Mouse (Mus musculus): ENCODE measurements at regions not wholly inside any gene's neighbourhood (a gene's known extent, or its start where the extent isn't known, plus 50 kb on each side); places are given as distances from the start of the nearest gene placed in this dataset.
A peak's percentile ranks its signal among the peaks of the same experiment; 100 is the strongest.

GRCm38 (mm10) chr5:133189798-133190571 is 646.8 kb upstream of the Auts2 start:
- no peak overlapping the region for H3K4me3 ChIP-seq (replicated peaks; ENCODE audit: low read length)
- no peaks in the 10 kb centered on the region for H3K36me3 ChIP-seq (ENCODE audit: control insufficient read depth, insufficient read depth, low read length)
- no peak for TF ChIP-seq POLR2A (IDR thresholded peaks at IDR 0.05; ENCODE audit: borderline replicate concordance, extremely low read depth, insufficient read depth, insufficient read length)
- no peak overlapping the region for H3K4me2 ChIP-seq (replicated peaks; ENCODE audit: low read depth, low read length, severe bottlenecking)
- peaks cover 8% of the 10 kb centered on the region for H3K4me1 ChIP-seq (ENCODE audit: control insufficient read depth, insufficient read depth, low read length)
- H3K27ac ChIP-seq (replicated peaks; ENCODE audit: low read depth, low read length): no peak overlapping the region
- DNase-seq (ENCODE audit: low spot score): peak; percentile 62
- WGBS: 25% methylated on average over 8 of the region's 8 CpGs
- H3K9me3 ChIP-seq (ENCODE audit: control insufficient read depth, low read length): no peaks in the 10 kb centered on the region
- peaks cover 38% of the 10 kb centered on the region for H3K27me3 ChIP-seq (ENCODE audit: control insufficient read depth, insufficient read depth, low read length)
- no peak overlapping the region for H3K9ac ChIP-seq (ENCODE audit: low read depth, low read length, severe bottlenecking)
- ATAC-seq (ENCODE audit: low FRiP score, low read depth): peak; percentile 82

- Histone ChIP-seq H3K4me1 (ENCODE audit: control insufficient read depth, insufficient read depth, low read length) (peaks cover 11% of the 10 kb centered on the region), H3K36me3 (ENCODE audit: control insufficient read depth, insufficient read depth, low read length) (no peaks in the 10 kb centered on the region), H3K4me3 (replicated peaks; ENCODE audit: low read length) (no peak overlapping the region), H3K9me3 (ENCODE audit: control insufficient read depth, low read length) (no peaks in the 10 kb centered on the region), H3K9ac (ENCODE audit: low read depth, low read length, severe bottlenecking) (no peak overlapping the region), H3K27me3 (ENCODE audit: control insufficient read depth, insufficient read depth, low read length) (no peaks in the 10 kb centered on the region), H3K27ac (replicated peaks; ENCODE audit: low read depth, low read length) (no peak overlapping the region), H3K4me2 (replicated peaks; ENCODE audit: low read depth, low read length, severe bottlenecking) (no peak overlapping the region)
- WGBS: 82% methylated on average over 6 of the region's 6 CpGs
- no peak for ATAC-seq (ENCODE audit: low FRiP score, low read depth)
- no peak for DNase-seq (ENCODE audit: low spot score)
- no peak for TF ChIP-seq POLR2A (IDR thresholded peaks at IDR 0.05; ENCODE audit: borderline replicate concordance, extremely low read depth, insufficient read depth, insufficient read length)
Observed at GRCm38 (mm10) chr5:133175636-133176035, 632.5 kb upstream of the Auts2 start.

- no peak overlapping the region for H3K27ac ChIP-seq (replicated peaks; ENCODE audit: low read depth, low read length)
- 26% methylated on average over 6 of the region's 6 CpGs for WGBS
- peak; percentile 86 for ATAC-seq (ENCODE audit: low FRiP score, low read depth)
Observed at GRCm38 (mm10) chr5:133173155-133173723, 630.1 kb upstream of the Auts2 start.

GRCm38 (mm10) chr5:133172686-133173085 is 629.5 kb upstream of the Auts2 start:
- Histone ChIP-seq H3K4me2 (replicated peaks; ENCODE audit: low read depth, low read length, severe bottlenecking) (no peak overlapping the region), H3K9me3 (ENCODE audit: control insufficient read depth, low read length) (no peaks in the 10 kb centered on the region), H3K36me3 (ENCODE audit: control insufficient read depth, insufficient read depth, low read length) (no peaks in the 10 kb centered on the region), H3K27me3 (ENCODE audit: control insufficient read depth, insufficient read depth, low read length) (no peaks in the 10 kb centered on the region), H3K27ac (replicated peaks; ENCODE audit: low read depth, low read length) (no peak overlapping the region), H3K4me1 (ENCODE audit: control insufficient read depth, insufficient read depth, low read length) (peaks cover 11% of the 10 kb centered on the region), H3K4me3 (replicated peaks; ENCODE audit: low read length) (no peak overlapping the region), H3K9ac (ENCODE audit: low read depth, low read length, severe bottlenecking) (no peak overlapping the region)
- DNase-seq (ENCODE audit: low spot score): no peak
- 66% methylated on average over 4 of the region's 4 CpGs for WGBS
- no peak for ATAC-seq (ENCODE audit: low FRiP score, low read depth)
- no peak for TF ChIP-seq POLR2A (IDR thresholded peaks at IDR 0.05; ENCODE audit: borderline replicate concordance, extremely low read depth, insufficient read depth, insufficient read length)

More at GRCm38 (mm10) chr5:133173155-133173723, 630.1 kb upstream of the Auts2 start:
- Histone ChIP-seq H3K36me3 (ENCODE audit: control insufficient read depth, insufficient read depth, low read length) (no peaks in the 10 kb centered on the region), H3K4me1 (ENCODE audit: control insufficient read depth, insufficient read depth, low read length) (peaks cover 11% of the 10 kb centered on the region), H3K4me2 (replicated peaks; ENCODE audit: low read depth, low read length, severe bottlenecking) (no peak overlapping the region), H3K9ac (ENCODE audit: low read depth, low read length, severe bottlenecking) (no peak overlapping the region), H3K27me3 (ENCODE audit: control insufficient read depth, insufficient read depth, low read length) (no peaks in the 10 kb centered on the region), H3K4me3 (replicated peaks; ENCODE audit: low read length) (no peak overlapping the region), H3K9me3 (ENCODE audit: control insufficient read depth, low read length) (no peaks in the 10 kb centered on the region)
- DNase-seq (ENCODE audit: low spot score): peak; percentile 88
- TF ChIP-seq POLR2A (IDR thresholded peaks at IDR 0.05; ENCODE audit: borderline replicate concordance, extremely low read depth, insufficient read depth, insufficient read length): no peak

GRCm38 (mm10) chr5:133171266-133171665 is 628.1 kb upstream of the Auts2 start:
- H3K9me3 ChIP-seq (ENCODE audit: control insufficient read depth, low read length): no peaks in the 10 kb centered on the region
- no peak overlapping the region for H3K9ac ChIP-seq (ENCODE audit: low read depth, low read length, severe bottlenecking)
- no peak overlapping the region for H3K4me3 ChIP-seq (replicated peaks; ENCODE audit: low read length)
- ATAC-seq (ENCODE audit: low FRiP score, low read depth) (no peak), DNase-seq (ENCODE audit: low spot score) (no peak)
- 45% methylated on average over 1 of the region's 1 CpGs for WGBS
- no peak overlapping the region for H3K27ac ChIP-seq (replicated peaks; ENCODE audit: low read depth, low read length)
- H3K27me3 ChIP-seq (ENCODE audit: control insufficient read depth, insufficient read depth, low read length): no peaks in the 10 kb centered on the region
- TF ChIP-seq POLR2A (IDR thresholded peaks at IDR 0.05; ENCODE audit: borderline replicate concordance, extremely low read depth, insufficient read depth, insufficient read length): no peak
- H3K36me3 ChIP-seq (ENCODE audit: control insufficient read depth, insufficient read depth, low read length): no peaks in the 10 kb centered on the region
- no peak overlapping the region for H3K4me2 ChIP-seq (replicated peaks; ENCODE audit: low read depth, low read length, severe bottlenecking)
- peaks cover 18% of the 10 kb centered on the region for H3K4me1 ChIP-seq (ENCODE audit: control insufficient read depth, insufficient read depth, low read length)
